Mouse (Mus musculus) kidney, postnatal 0 days (tissue): ENCODE data around the gene Tcf25. TPM values are rescaled to one million over a fixed set of nuclear protein-coding genes. Genes with fewer than 3 reads are reported as not detected.

Experiments used
- ATAC-seq: fragments of 200-750 bp; cut with Nextera tagmentation; replicated peaks from 2 replicates; pipeline ENCODE4 v1.8.0; 2017; ENCODE audit warnings: low read depth, moderate number of reproducible peaks, moderate TSS enrichment, moderate library complexity; ENCODE audit not compliant: low FRiP score
- DNase-seq: peaks from one replicate; pipeline ENCODE4 v3.0.0-alpha.2; 2016; ENCODE audit warnings: low spot score
- H3K27ac ChIP-seq: fragments of 300-500 bp; sonication (generic); 2 replicates; pipeline ENCODE4 v1.5.1; 2014; ENCODE audit warnings: mild to moderate bottlenecking
- H3K27me3 ChIP-seq: fragments of 300-500 bp; sonication (generic); 2 replicates; pipeline ENCODE4 v1.6.1; 2014; ENCODE audit warnings: low read length, mixed read lengths; ENCODE audit not compliant: insufficient read depth
- H3K36me3 ChIP-seq: fragments of 300-500 bp; sonication (generic); 2 replicates; pipeline ENCODE4 v1.6.1; 2014; ENCODE audit warnings: low read length, mixed read lengths; ENCODE audit not compliant: insufficient read depth
- H3K4me1 ChIP-seq: fragments of 300-500 bp; sonication (generic); replicated peaks from 2 replicates; pipeline ENCODE4 v1.6.1; 2014; ENCODE audit warnings: antibody characterized with exemption, low read length, mixed read lengths; ENCODE audit not compliant: insufficient read depth
- H3K4me2 ChIP-seq: fragments of 300-500 bp; sonication (generic); 2 replicates; pipeline ENCODE4 v1.6.1; 2014; ENCODE audit warnings: mild to moderate bottlenecking, low read length, moderate library complexity, mixed read lengths
- H3K4me3 ChIP-seq: fragments of 300-500 bp; sonication (generic); replicated peaks from 2 replicates; pipeline ENCODE4 v1.5.1; 2014; ENCODE audit warnings: low read depth, low read length
- H3K9ac ChIP-seq: fragments of 300-500 bp; sonication (generic); 2 replicates; pipeline ENCODE4 v1.6.1; 2014; ENCODE audit warnings: low read depth, low read length
- H3K9me3 ChIP-seq: fragments of 300-500 bp; sonication (generic); replicated peaks from 2 replicates; pipeline ENCODE4 v1.6.1; 2016; ENCODE audit warnings: low read length, inconsistent platforms, mixed read lengths
- CTCF ChIP-seq: IDR thresholded peaks from 2 replicates; pipeline ENCODE4 v1.5.1; 2016; ENCODE audit warnings: antibody characterized with exemption, low read depth, mild to moderate bottlenecking, moderate library complexity
- WGBS: fragments of 180-500 bp; shearing (Covaris S2); extraction: QIAGEN DNeasy Blood & Tissue Kit; methylation state at CpG from one replicate; pipeline ENCODE4 v1.1.7; 2014; 5-methylcytosine and 5-hydroxymethylcytosine counted together
- polyA plus RNA-seq: library from polyadenylated mRNA; unstranded; fragments of >200 nt; fragmentation: Nextera tagmentation; extraction: Ambion mirVana; gene quantifications from 2 replicates; pipeline ENCODE4 v1.2.1, GENCODE M21; 2015

Gene Tcf25
- polyA plus RNA-seq, 1 experiment from 2014 or later: 170 TPM

GRCm38 (mm10) chr8:123384883-123385540 is 11.5 kb downstream of the Tcf25 start:
- Histone ChIP-seq H3K4me2 (no peak overlapping the region), H3K4me1 (no peaks in the 10 kb centered on the region), H3K27me3 (no peaks in the 10 kb centered on the region), H3K9ac (no peak overlapping the region), H3K36me3 (peaks cover 75% of the 10 kb centered on the region), H3K27ac (no peak overlapping the region), H3K9me3 (no peaks in the 10 kb centered on the region), H3K4me3 (no peak overlapping the region)
- ATAC-seq (no peak), DNase-seq (peak; percentile 64)
- WGBS: 68% methylated on average over 9 of the region's 9 CpGs
- peak; percentile 65 for TF ChIP-seq CTCF

GRCm38 (mm10) chr8:123387041-123387440 is 13.5 kb downstream of the Tcf25 start:
- Histone ChIP-seq H3K4me1 (no peaks in the 10 kb centered on the region), H3K27ac (no peak overlapping the region), H3K9ac (no peak overlapping the region), H3K36me3 (peaks cover 86% of the 10 kb centered on the region), H3K4me2 (no peak overlapping the region), H3K9me3 (no peaks in the 10 kb centered on the region), H3K4me3 (no peak overlapping the region), H3K27me3 (no peaks in the 10 kb centered on the region)
- TF ChIP-seq CTCF: no peak
- WGBS: 83% methylated on average over 3 of the region's 3 CpGs
- no peak for ATAC-seq
- no peak for DNase-seq

- no peak for ATAC-seq
- no peak overlapping the region for H3K4me2 ChIP-seq
These were observed 14.2 kb downstream of the Tcf25 start for GRCm38 (mm10) chr8:123387801-123388200.

GRCm38 (mm10) chr8:123389026-123389425 is 15.5 kb downstream of the Tcf25 start:
- H3K27me3 ChIP-seq: no peaks in the 10 kb centered on the region
- H3K4me2 ChIP-seq: no peak overlapping the region
- H3K4me1 ChIP-seq: no peaks in the 10 kb centered on the region
- H3K36me3 ChIP-seq: peaks cover 86% of the 10 kb centered on the region
- DNase-seq: no peak
- WGBS: 94% methylated on average over 7 of the region's 7 CpGs
- no peak overlapping the region for H3K4me3 ChIP-seq
- no peak overlapping the region for H3K27ac ChIP-seq
- H3K9me3 ChIP-seq: no peaks in the 10 kb centered on the region
- ATAC-seq: 0 out of 2 replicates have a peak, but pooled peaks have one; percentile 36
- no peak for TF ChIP-seq CTCF
- no peak overlapping the region for H3K9ac ChIP-seq

More at GRCm38 (mm10) chr8:123387801-123388200, 14.2 kb downstream of the Tcf25 start:
- TF ChIP-seq CTCF: no peak
- no peak overlapping the region for H3K9ac ChIP-seq
- WGBS: 93% methylated on average over 8 of the region's 8 CpGs
- H3K4me3 ChIP-seq: no peak overlapping the region
- no peaks in the 10 kb centered on the region for H3K4me1 ChIP-seq
- H3K27ac ChIP-seq: no peak overlapping the region
- peaks cover 87% of the 10 kb centered on the region for H3K36me3 ChIP-seq
- no peak for DNase-seq
- H3K9me3 ChIP-seq: no peaks in the 10 kb centered on the region
- no peaks in the 10 kb centered on the region for H3K27me3 ChIP-seq

GRCm38 (mm10) chr8:123398308-123398707 is 24.8 kb downstream of the Tcf25 start:
- H3K27ac ChIP-seq: no peak overlapping the region
- no peak overlapping the region for H3K9ac ChIP-seq
- H3K4me2 ChIP-seq: no peak overlapping the region
- no peak for TF ChIP-seq CTCF
- DNase-seq: no peak
- H3K27me3 ChIP-seq: no peaks in the 10 kb centered on the region
- H3K4me3 ChIP-seq: no peak overlapping the region
- no peak for ATAC-seq
- no peaks in the 10 kb centered on the region for H3K4me1 ChIP-seq
- H3K36me3 ChIP-seq: peaks cover 71% of the 10 kb centered on the region
- 91% methylated on average over 13 of the region's 13 CpGs for WGBS
- no peaks in the 10 kb centered on the region for H3K9me3 ChIP-seq

- no peak for DNase-seq
- no peak overlapping the region for H3K4me3 ChIP-seq
- no peaks in the 10 kb centered on the region for H3K27me3 ChIP-seq
- H3K9me3 ChIP-seq: no peaks in the 10 kb centered on the region
- no peak overlapping the region for H3K9ac ChIP-seq
- 86% methylated on average over 9 of the region's 9 CpGs for WGBS
- H3K36me3 ChIP-seq: peaks cover 47% of the 10 kb centered on the region
- H3K4me2 ChIP-seq: no peak overlapping the region
- no peak for TF ChIP-seq CTCF
- H3K27ac ChIP-seq: no peak overlapping the region
- H3K4me1 ChIP-seq: no peaks in the 10 kb centered on the region
- ATAC-seq: no peak
These were observed 28.4 kb downstream of the Tcf25 start for GRCm38 (mm10) chr8:123401936-123402335.
